ENCODE assay signal across 8 mouse cellular contexts in the genomic region with DNA sequence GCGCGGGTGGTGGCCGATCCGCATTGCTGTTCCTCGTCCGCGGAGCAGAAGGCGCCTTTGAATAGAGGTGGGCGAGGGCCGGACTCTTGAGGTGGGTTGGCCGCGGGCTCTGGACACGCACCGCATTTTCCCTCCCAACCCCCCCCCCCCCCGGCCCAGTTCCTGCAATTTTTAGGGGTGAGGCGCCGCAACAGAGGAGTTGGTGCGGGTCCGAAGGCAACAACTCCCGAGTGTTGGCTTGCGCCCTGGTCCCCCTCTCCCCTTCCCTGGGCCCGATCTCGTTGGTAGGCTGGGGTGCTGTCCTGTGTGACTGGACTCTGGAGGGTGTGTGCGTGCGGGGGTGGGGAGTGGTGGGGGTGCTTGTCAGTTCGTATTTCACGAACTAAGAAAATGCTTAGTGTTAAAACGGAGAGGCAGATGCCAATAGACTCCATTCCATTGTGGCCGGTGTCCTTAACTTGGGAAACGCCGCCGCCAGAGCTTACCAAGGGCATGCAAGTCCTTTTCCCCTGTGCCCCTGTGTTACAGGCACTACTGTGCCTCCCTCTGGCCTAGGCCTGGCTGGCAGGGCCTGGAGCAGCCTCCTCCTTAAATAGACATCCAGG. TPM values are rescaled to one million over a fixed set of nuclear protein-coding genes. Genes with fewer than 3 reads are reported as not detected.
A peak's percentile ranks its signal among the peaks of the same experiment; 100 is the strongest.
DNase-seq lines count a peak whose midpoint lies in the region; ATAC-seq and TF ChIP-seq lines count a peak whose summit lies in the region.

No protein-coding gene starts in this region.

- H3K27me3 ChIP-seq in heart, adult 2 months (ENCODE audit: control insufficient read depth, insufficient read depth, low read length): no peaks in the 10 kb centered on the region
- no peaks in the 10 kb centered on the region for H3K27me3 ChIP-seq in kidney, adult 2 months (replicated peaks; ENCODE audit: control insufficient read depth, insufficient read depth, low read length)
- H3K27me3 ChIP-seq in liver, embryonic 15.5 days: no peaks in the 10 kb centered on the region
- no peaks in the 10 kb centered on the region for H3K27me3 ChIP-seq in neural tube, embryonic 14.5 days (ENCODE audit: control insufficient read depth, insufficient read depth, low read length)

- H3K9me3 ChIP-seq in liver, embryonic 15.5 days (replicated peaks): no peaks in the 10 kb centered on the region
- no peaks in the 10 kb centered on the region for H3K9me3 ChIP-seq in neural tube, embryonic 14.5 days (ENCODE audit: control insufficient read depth, low read length)

- peak; percentile 56; the same call in 1 of the 2 replicates for TF ChIP-seq POLR2A in heart, adult 2 months (IDR thresholded peaks at IDR 0.05; ENCODE audit: insufficient read depth, low read depth, low read length)
- TF ChIP-seq POLR2A in kidney, adult 2 months (IDR thresholded peaks at IDR 0.05; ENCODE audit: low read depth, low read length): no peak

- H3K4me3 ChIP-seq in heart, adult 2 months: peak overlapping the region; percentile 83
- peak overlapping the region; percentile 89 for H3K4me3 ChIP-seq in kidney, adult 2 months (ENCODE audit: insufficient read depth, low read depth, low read length)
- H3K4me3 ChIP-seq in liver, embryonic 15.5 days (replicated peaks): peak overlapping the region; percentile 97
- peak overlapping the region; percentile 98 for H3K4me3 ChIP-seq in neural tube, embryonic 14.5 days (ENCODE audit: low read depth, low read length)

- H3K9ac ChIP-seq in heart, adult 2 months (ENCODE audit: low read depth, low read length): peak overlapping the region; percentile 92
- peak overlapping the region; percentile 98 for H3K9ac ChIP-seq in liver, embryonic 15.5 days
- peak overlapping the region; percentile 97 for H3K9ac ChIP-seq in neural tube, embryonic 14.5 days (replicated peaks; ENCODE audit: low read depth, low read length)

- intact Hi-C loops in heart, adult 2 months (cut with DNase I): loop anchor here (2.0 to 5.0 kb wide), 3 partner anchors 52 to 316 kb away; a partner anchor contains a TSS

- peaks cover 8% of the 10 kb centered on the region for H3K4me1 ChIP-seq in heart, adult 2 months (ENCODE audit: control insufficient read depth, insufficient read depth, low read length)
- H3K4me1 ChIP-seq in kidney, adult 2 months (ENCODE audit: control insufficient read depth, insufficient read depth, low read length): peaks cover 22% of the 10 kb centered on the region; the same call in 1 of the 2 replicates
- peaks cover 61% of the 10 kb centered on the region for H3K4me1 ChIP-seq in liver, embryonic 15.5 days (replicated peaks)
- peaks cover 20% of the 10 kb centered on the region for H3K4me1 ChIP-seq in neural tube, embryonic 14.5 days (ENCODE audit: control insufficient read depth, insufficient read depth, low read length)

- H3K79me2 ChIP-seq in heart, adult 2 months (replicated peaks; ENCODE audit: control insufficient read depth, insufficient read depth, low read length): peaks cover 7% of the 10 kb centered on the region; the same call in 1 of the 2 replicates

- WGBS in heart, adult 2 months: 1% methylated on average over 23 of the region's 32 CpGs
- under 1% methylated on average over 32 of the region's 32 CpGs for WGBS in kidney, adult 2 months
- WGBS in liver, embryonic 15.5 days (ENCODE audit: insufficient replicate concordance): 2% methylated on average over 30 of the region's 32 CpGs
- 0% methylated on average over 29 of the region's 32 CpGs for WGBS in neural tube, embryonic 14.5 days

- no peak for ATAC-seq in liver, embryonic 15.5 days (ENCODE audit: insufficient read depth)
- ATAC-seq in neural tube, embryonic 14.5 days (ENCODE audit: low read depth): peak; percentile 39; the same call in 1 of the 2 replicates

- no peak for TF ChIP-seq EP300 in heart, adult 2 months (IDR thresholded peaks at IDR 0.05; ENCODE audit: insufficient read depth, low read depth, low read length)

- H3K4me2 ChIP-seq in liver, embryonic 15.5 days: peak overlapping the region; percentile 99
- H3K4me2 ChIP-seq in neural tube, embryonic 14.5 days (ENCODE audit: low read depth, low read length): peak overlapping the region; percentile 73

- DNase-seq in 3T3-L1 (ENCODE audit: low read depth, low spot score): peak; percentile 72
- peak; percentile 46 for DNase-seq in ZHBTc4 (ENCODE audit: low read depth, low spot score)
- peak; percentile 71 for DNase-seq in embryo, embryonic 9.5 days (ENCODE audit: extremely low spot score)
- DNase-seq in heart, adult 2 months: peak; percentile 67 to 68
- peak; percentile 73 for DNase-seq in kidney, adult 2 months
- DNase-seq in thymus, postnatal 25 days: peak; percentile 24

- 0 out of 2 replicates have a peak, but pooled peaks have one; percentile 14 for TF ChIP-seq CTCF in heart, adult 2 months (IDR thresholded peaks at IDR 0.05)
- no peak for TF ChIP-seq CTCF in kidney, adult 2 months (conservative IDR thresholded peaks at IDR 0.05; ENCODE audit: insufficient read depth, insufficient read length, low read depth, low read length)

- H3K27ac ChIP-seq in heart, adult 2 months: peak overlapping the region; percentile 99
- peak overlapping the region; percentile 62 for H3K27ac ChIP-seq in kidney, adult 2 months (ENCODE audit: insufficient read depth, low read depth, low read length)
- peak overlapping the region; percentile 93 for H3K27ac ChIP-seq in liver, embryonic 15.5 days (replicated peaks)
- peak overlapping the region; percentile 95 for H3K27ac ChIP-seq in neural tube, embryonic 14.5 days (ENCODE audit: low read depth, low read length)

- H3K36me3 ChIP-seq in heart, adult 2 months (ENCODE audit: control insufficient read depth, insufficient read depth, low read length): peaks cover 5% of the 10 kb centered on the region
- H3K36me3 ChIP-seq in kidney, adult 2 months (ENCODE audit: control insufficient read depth, insufficient read depth, low read length): no peaks in the 10 kb centered on the region
- no peaks in the 10 kb centered on the region for H3K36me3 ChIP-seq in liver, embryonic 15.5 days (replicated peaks)
- H3K36me3 ChIP-seq in neural tube, embryonic 14.5 days (ENCODE audit: control insufficient read depth, insufficient read depth, low read length): no peaks in the 10 kb centered on the region

RNA-seq across cellular contexts. Expression of a gene that starts 1.9 kb away (rescaled TPM):
- 100 to 1,000 TPM; 155 to 161 TPM for total RNA-seq in heart, adult 2 months (2021)
- 133 and 139 TPM in 2 replicates for polyA plus RNA-seq in heart, adult 2 months (2012; rRNA removed)
- 111 and 112 TPM in 2 replicates for polyA plus RNA-seq in kidney, adult 2 months (2012; rRNA removed)
- 20.4 and 23.0 TPM in 2 replicates for polyA plus RNA-seq in liver, embryonic 15.5 days (2015; fragmentation: Nextera tagmentation; extraction: Ambion mirVana)
- 93.7 and 94.8 TPM in 2 replicates for polyA plus RNA-seq in neural tube, embryonic 14.5 days (2014; fragmentation: Nextera tagmentation; extraction: Ambion mirVana)

RNA-seq across cellular contexts. Expression of a gene that starts 52.7 kb away (rescaled TPM):
- 10 to 100 TPM; 27.8 to 29.8 TPM for total RNA-seq in heart, adult 2 months (2021)
- polyA plus RNA-seq in heart, adult 2 months (2012; rRNA removed): 16.6 and 23.1 TPM in 2 replicates
- polyA plus RNA-seq in kidney, adult 2 months (2012; rRNA removed): 44.0 and 50.1 TPM in 2 replicates
- polyA plus RNA-seq in liver, embryonic 15.5 days (2015; fragmentation: Nextera tagmentation; extraction: Ambion mirVana): 22.1 and 27.5 TPM in 2 replicates
- 35.0 and 46.7 TPM in 2 replicates for polyA plus RNA-seq in neural tube, embryonic 14.5 days (2014; fragmentation: Nextera tagmentation; extraction: Ambion mirVana)

RNA-seq across cellular contexts. Expression of a gene that starts 52.7 kb away (rescaled TPM):
- total RNA-seq in heart, adult 2 months (2021): 10 to 100 TPM; 24.1 to 24.7 TPM
- polyA plus RNA-seq in heart, adult 2 months (2012; rRNA removed): 5.2 and 6.6 TPM in 2 replicates
- 55.9 and 68.1 TPM in 2 replicates for polyA plus RNA-seq in kidney, adult 2 months (2012; rRNA removed)
- polyA plus RNA-seq in liver, embryonic 15.5 days (2015; fragmentation: Nextera tagmentation; extraction: Ambion mirVana): 3.2 and 4.0 TPM in 2 replicates
- 1.3 and 1.9 TPM in 2 replicates for polyA plus RNA-seq in neural tube, embryonic 14.5 days (2014; fragmentation: Nextera tagmentation; extraction: Ambion mirVana)
